Mouse (Mus musculus): Measurements from ENCODE around the gene Pigk.

DNA sequence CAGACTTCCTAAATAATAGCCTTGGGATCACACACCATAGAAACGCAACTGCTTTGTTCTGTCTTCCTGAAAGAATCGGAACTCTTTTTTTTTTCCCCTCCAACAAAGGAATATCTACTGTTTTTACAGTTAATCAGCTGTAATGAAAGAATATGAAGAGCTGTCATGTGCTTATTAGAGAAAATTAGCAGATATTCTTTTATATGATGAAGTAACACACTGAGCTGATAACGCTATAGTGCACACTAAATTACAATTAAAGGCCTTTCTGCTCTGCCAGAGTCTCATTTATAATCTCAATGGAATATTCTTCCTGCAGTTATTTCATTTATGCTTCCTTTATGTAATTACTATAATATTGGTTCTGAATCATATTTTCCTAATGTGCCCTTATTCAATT is 128.7 kb downstream of the Pigk start:
- TF ChIP-seq CTCF (IDR thresholded peaks at IDR 0.05; ENCODE audit: extremely low read depth, insufficient read length, insufficient replicate concordance, low read depth, low read length) (no peak), POLR2A (IDR thresholded peaks at IDR 0.05; ENCODE audit: low read depth, low read length) (no peak)
